Comparison of ENCODE assay signal across 13 mouse cellular contexts in the genomic region with DNA sequence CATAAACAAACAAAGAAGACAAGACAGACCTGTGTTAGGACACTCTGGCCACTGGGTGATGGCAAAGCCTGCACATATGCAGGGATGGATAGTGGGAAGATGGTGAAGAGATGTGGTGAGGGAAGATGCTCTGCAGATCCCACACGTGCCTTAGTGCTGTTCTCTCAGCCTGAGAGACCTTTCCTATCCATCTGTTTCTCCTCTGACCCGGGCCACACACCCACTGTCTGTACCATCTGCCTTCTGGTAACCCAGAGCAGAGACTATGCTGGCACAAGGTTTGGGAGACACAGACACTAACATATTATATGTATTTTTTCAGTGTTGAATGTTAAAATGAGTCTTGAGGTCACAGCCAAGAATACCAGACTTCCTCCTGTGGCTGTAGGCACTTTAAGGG.
"Had no signal": no experiment of that assay in that cellular context is flagged by ENCODE, and none has a peak within 500 bp of the region (broad histone marks: within the 10 kb centered on the region; RNA-seq: fewer than 3 reads in every experiment).

No protein-coding gene starts in this region.

- H3K4me3 ChIP-seq: layer of hippocampus, adult 2 months; limb, embryonic 13.5 days; midbrain, embryonic 12.5 days; neural tube, embryonic 13.5 days; stomach, embryonic 15.5 days had no signal

- H3K27ac ChIP-seq: kidney, postnatal 0 days; layer of hippocampus, adult 2 months; limb, embryonic 13.5 days; liver, embryonic 14.5 days; midbrain, embryonic 12.5 days; neural tube, embryonic 13.5 days; stomach, embryonic 15.5 days had no signal

- DNase-seq: kidney, postnatal 4 days; left cerebral cortex, postnatal 4 days; lung, adult 18-20 months; retina, postnatal 1 day; right cerebral cortex, postnatal 4 days; thymus, postnatal 36 days had no signal
